Mouse (Mus musculus) midbrain, embryonic 13.5 days (tissue): ENCODE measurements around the gene Abtb1. TPM values are rescaled to one million over a fixed set of nuclear protein-coding genes. Genes with fewer than 3 reads are reported as not detected.

Experiments
- ATAC-seq: fragments of 200-750 bp; cut with Nextera tagmentation; 2 replicates; pipeline ENCODE4 v1.8.0; 2017; ENCODE audit warnings: mild to moderate bottlenecking, moderate TSS enrichment, moderate library complexity
- H3K27ac ChIP-seq: fragments of 300-500 bp; sonication (generic); 2 replicates; pipeline ENCODE4 v1.5.1; 2015; ENCODE audit warnings: inconsistent platforms, mild to moderate bottlenecking, moderate library complexity
- H3K27me3 ChIP-seq: fragments of 300-500 bp; sonication (generic); 2 replicates; pipeline ENCODE4 v1.6.1; 2015; ENCODE audit warnings: mild to moderate bottlenecking, inconsistent platforms
- H3K36me3 ChIP-seq: fragments of 300-500 bp; sonication (generic); 2 replicates; pipeline ENCODE4 v1.6.1; 2015; ENCODE audit warnings: mild to moderate bottlenecking, inconsistent platforms
- H3K4me1 ChIP-seq: fragments of 300-500 bp; sonication (generic); replicated peaks from 2 replicates; pipeline ENCODE4 v1.6.1; 2015; ENCODE audit warnings: inconsistent platforms
- H3K4me2 ChIP-seq: fragments of 300-500 bp; sonication (generic); replicated peaks from 2 replicates; pipeline ENCODE4 v1.6.1; 2015; ENCODE audit warnings: moderate library complexity, mild to moderate bottlenecking, inconsistent platforms
- H3K4me3 ChIP-seq: fragments of 300-500 bp; sonication (generic); replicated peaks from 2 replicates; pipeline ENCODE4 v1.5.1; 2015; ENCODE audit warnings: mild to moderate bottlenecking, inconsistent platforms
- H3K9ac ChIP-seq: fragments of 300-500 bp; sonication (generic); replicated peaks from 2 replicates; pipeline ENCODE4 v1.6.1; 2015; ENCODE audit warnings: mild to moderate bottlenecking, inconsistent platforms
- H3K9me3 ChIP-seq: fragments of 300-500 bp; sonication (generic); 2 replicates; pipeline ENCODE4 v1.6.1; 2016; ENCODE audit warnings: mild to moderate bottlenecking, inconsistent platforms
- WGBS: fragments of 180-500 bp; shearing (Covaris S2); methylation state at CpG from one replicate; pipeline ENCODE4 v1.1.7; 2015; 5-methylcytosine and 5-hydroxymethylcytosine counted together
- polyA plus RNA-seq: library from polyadenylated mRNA; unstranded; fragments of >200 nt; fragmentation: Nextera tagmentation; extraction: Ambion mirVana; gene quantifications from 2 replicates; pipeline ENCODE4 v1.2.1, GENCODE M21; 2015

Abtb1 gene
- polyA plus RNA-seq, 1 experiment from 2014 or later, result 35.9 TPM

DNA sequence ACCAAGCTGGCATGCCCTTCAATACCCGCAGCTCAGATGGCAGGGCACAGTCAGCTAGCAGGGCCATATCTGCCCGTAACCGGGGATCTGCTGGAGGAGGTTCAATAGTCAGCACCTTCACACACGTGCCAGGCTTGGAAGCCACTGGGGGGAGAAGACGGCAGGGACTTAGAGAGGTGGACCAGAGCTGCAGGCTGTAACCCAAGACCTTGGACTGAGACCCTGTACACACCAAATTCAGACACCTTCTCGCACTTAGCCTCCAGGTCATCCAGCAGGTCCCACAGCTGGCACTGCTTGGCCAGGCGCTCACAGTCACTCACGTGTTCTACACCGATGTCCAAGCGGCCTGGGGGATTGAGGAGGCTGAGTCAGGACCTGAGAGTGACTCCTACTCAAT, 3.2 kb downstream of the Abtb1 start:
- H3K9me3 ChIP-seq, result no peaks in the 10 kb centered on the region
- ATAC-seq, result no peak
- no peak overlapping the region for H3K4me3 ChIP-seq
- no peaks in the 10 kb centered on the region for H3K27me3 ChIP-seq
- H3K36me3 ChIP-seq, result peaks cover 51% of the 10 kb centered on the region
- H3K9ac ChIP-seq, result no peak overlapping the region
- peaks cover 32% of the 10 kb centered on the region for H3K4me1 ChIP-seq
- no peak overlapping the region for H3K4me2 ChIP-seq
- WGBS, result 94% methylated on average over 10 of the region's 10 CpGs
- no peak overlapping the region for H3K27ac ChIP-seq

DNA sequence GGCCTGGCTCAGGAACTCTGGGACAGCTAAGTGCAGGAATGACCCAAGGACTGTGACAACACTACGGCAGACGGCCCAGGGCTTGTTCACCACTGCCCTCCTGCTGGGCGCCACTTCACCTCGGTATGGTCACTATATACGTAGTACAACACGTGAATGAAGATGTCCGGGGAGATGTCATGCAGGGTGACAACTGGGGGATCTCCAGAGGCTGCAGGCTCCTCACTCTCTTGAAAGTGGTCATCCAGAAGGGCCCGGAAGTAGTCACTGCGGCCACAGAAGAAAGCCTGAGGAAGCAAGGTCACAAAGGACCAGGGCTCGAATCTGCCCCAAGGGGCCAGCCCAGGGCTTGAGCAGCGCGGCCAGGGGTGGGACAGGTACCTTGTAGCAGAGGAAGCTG, 3.8 kb downstream of the Abtb1 start:
- Histone ChIP-seq H3K27ac (no peak overlapping the region), H3K36me3 (peaks cover 47% of the 10 kb centered on the region), H3K27me3 (no peaks in the 10 kb centered on the region), H3K4me3 (no peak overlapping the region), H3K4me1 (peaks cover 26% of the 10 kb centered on the region), H3K9me3 (no peaks in the 10 kb centered on the region), H3K4me2 (no peak overlapping the region), H3K9ac (no peak overlapping the region)
- ATAC-seq, result no peak
- WGBS, result 90% methylated on average over 12 of the region's 12 CpGs

DNA sequence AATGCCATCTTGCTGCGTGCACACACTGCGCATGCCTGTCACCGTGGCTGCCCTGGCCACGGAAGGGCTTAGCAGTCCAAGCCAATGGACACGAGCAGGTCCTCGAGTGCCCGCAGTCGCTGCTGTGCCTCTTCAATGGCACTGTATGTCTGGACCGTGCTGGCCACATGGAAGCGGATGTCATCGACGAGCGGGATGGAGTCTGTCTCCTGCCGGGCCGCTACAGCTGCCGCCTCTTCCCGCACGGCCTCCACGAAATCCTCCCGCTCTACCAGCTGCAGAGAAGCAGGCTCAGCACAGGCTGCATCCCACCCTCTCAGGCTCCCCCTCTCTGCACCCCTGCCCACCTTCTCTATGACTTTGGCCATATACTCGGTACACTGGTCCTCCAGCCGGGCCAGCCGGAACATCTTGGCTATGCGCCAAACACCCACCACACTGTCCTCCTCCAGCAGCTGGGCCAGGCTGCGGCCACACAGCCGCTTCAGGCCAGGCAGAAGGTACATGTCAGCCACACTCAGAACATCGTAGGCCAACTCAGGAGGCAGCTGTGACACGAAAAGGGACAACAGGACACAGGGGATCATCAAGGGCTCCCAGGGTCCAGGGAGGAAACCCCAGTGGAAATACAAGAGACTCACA, 5.5 kb downstream of the Abtb1 start:
- H3K9me3 ChIP-seq, result no peaks in the 10 kb centered on the region
- 91% methylated on average over 28 of the region's 28 CpGs for WGBS
- peaks cover 47% of the 10 kb centered on the region for H3K36me3 ChIP-seq
- H3K27me3 ChIP-seq, result no peaks in the 10 kb centered on the region
- H3K9ac ChIP-seq, result peak overlapping the region; percentile 36; the same call in 1 of the 2 replicates
- ATAC-seq, result no peak
- no peak overlapping the region for H3K27ac ChIP-seq
- H3K4me3 ChIP-seq, result no peak overlapping the region
- peaks cover 21% of the 10 kb centered on the region for H3K4me1 ChIP-seq
- no peak overlapping the region for H3K4me2 ChIP-seq

DNA sequence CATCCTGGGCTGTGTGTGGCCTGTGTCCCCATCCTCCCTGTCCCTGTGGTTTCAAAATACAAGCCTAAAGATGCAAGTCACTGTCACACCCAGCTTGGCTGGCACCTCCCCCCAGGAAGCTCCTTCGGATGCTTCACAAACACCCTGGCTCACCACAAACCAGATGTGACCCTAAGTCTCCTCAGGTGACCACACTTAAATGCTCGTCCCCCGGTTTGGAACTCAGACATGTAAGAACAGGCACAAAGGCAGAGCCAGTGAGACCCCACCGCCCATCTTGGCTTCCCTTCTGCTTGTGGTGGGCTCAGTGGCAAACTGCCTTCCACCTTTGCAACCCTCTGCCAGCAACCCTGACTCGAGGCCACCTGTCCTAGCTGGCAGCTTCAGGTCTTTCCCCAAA, 6.7 kb downstream of the Abtb1 start:
- H3K9me3 ChIP-seq, result no peaks in the 10 kb centered on the region
- H3K4me1 ChIP-seq, result peaks cover 9% of the 10 kb centered on the region
- H3K27ac ChIP-seq, result no peak overlapping the region
- no peak for ATAC-seq
- H3K4me2 ChIP-seq, result no peak overlapping the region
- H3K27me3 ChIP-seq, result no peaks in the 10 kb centered on the region
- no peak overlapping the region for H3K4me3 ChIP-seq
- H3K36me3 ChIP-seq, result peaks cover 47% of the 10 kb centered on the region
- 81% methylated on average over 5 of the region's 5 CpGs for WGBS
- H3K9ac ChIP-seq, result no peak overlapping the region

DNA sequence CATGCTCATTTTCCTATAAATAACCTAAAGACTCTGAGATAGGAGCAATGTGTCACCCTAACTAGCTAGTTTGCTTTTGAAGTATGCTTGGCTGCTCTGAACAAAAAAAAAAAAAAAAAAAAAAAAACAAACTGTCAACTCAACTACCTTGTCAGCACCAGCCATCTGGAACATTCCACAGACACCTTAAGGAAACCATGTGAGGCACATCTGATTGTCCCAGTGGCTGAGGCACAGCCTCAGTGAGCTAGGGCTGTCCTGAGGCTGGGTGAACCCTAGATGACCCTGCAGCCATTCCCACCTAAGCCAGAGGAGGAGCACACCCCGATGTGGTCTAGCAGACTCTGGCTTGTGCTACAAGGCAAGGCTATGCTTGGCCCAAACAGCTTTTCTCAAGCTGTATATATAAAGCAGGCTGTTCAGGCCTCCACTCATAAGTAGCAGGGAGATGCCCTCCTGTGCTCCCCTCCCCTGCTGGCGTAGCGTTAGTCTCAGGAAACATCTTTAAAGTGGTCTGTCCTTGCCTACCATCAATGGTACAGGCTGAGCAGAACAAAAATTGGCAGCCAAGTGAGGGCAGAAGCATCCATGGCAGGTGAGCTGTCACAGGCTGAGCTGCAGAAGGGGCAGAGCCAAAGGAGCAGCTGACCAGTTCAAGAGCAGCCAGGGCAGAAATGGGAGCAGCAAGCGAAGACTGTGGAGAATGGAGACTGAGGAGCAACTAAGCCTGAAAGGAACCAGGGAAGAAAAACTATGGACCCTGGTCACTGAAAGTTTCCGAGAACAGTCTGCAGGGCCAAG, 8.2 kb downstream of the Abtb1 start:
- Histone ChIP-seq H3K9ac (no peak overlapping the region), H3K4me1 (0 out of 2 replicates have a peak, but pooled peaks cover 3% of the 10 kb centered on the region), H3K9me3 (no peaks in the 10 kb centered on the region), H3K27me3 (no peaks in the 10 kb centered on the region), H3K4me3 (no peak overlapping the region), H3K27ac (no peak overlapping the region), H3K36me3 (peaks cover 35% of the 10 kb centered on the region), H3K4me2 (no peak overlapping the region)
- no peak for ATAC-seq
- 89% methylated on average over 5 of the region's 5 CpGs for WGBS

DNA sequence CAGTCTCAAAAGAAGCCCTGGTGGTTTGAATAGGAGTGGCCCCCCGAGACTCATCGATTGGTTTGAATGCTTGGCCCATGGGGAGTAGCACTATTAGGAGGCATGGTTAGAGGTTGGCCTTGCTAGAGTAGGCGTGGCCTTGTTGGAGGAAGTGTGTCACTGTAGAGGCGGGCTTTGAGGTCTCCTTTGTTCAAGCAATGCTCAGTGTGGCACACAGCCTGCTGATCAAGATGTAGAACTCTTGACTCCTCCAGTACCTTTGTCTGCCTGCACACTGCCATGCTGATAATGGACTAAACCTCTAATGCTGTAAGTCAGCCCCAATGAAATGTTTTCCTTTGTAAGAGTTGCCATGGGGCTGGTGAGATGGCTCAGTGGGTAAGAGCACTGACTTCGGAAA, 9.1 kb downstream of the Abtb1 start:
- H3K4me1 ChIP-seq, result peaks cover 6% of the 10 kb centered on the region; the same call in 1 of the 2 replicates
- H3K4me2 ChIP-seq, result no peak overlapping the region
- no peaks in the 10 kb centered on the region for H3K9me3 ChIP-seq
- H3K4me3 ChIP-seq, result no peak overlapping the region
- H3K27ac ChIP-seq, result no peak overlapping the region
- peaks cover 27% of the 10 kb centered on the region for H3K36me3 ChIP-seq
- ATAC-seq, result peak; percentile 41
- WGBS, result 73% methylated on average over 5 of the region's 5 CpGs
- no peak overlapping the region for H3K9ac ChIP-seq
- H3K27me3 ChIP-seq, result no peaks in the 10 kb centered on the region

DNA sequence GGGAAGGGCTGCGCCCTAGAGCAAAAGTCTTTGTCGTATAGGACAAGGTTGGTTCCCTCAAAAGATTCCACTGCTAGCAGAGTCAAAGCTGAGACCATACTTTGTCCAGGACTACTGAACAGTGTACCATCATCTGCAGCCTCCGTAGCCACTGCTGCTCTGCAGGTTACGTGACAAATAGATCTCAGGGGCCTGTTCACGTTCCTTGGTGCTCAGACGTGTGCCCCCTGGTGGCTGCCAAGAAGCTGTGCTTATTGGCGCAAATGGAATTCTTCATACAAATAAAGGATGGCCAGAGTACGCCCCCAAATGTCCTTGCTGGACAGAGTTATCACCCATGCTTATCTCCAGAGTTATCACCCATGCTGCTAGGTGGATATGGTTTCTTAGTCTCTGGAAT, 10.3 kb downstream of the Abtb1 start:
- Histone ChIP-seq H3K27ac (no peak overlapping the region), H3K27me3 (no peaks in the 10 kb centered on the region), H3K4me3 (no peak overlapping the region), H3K9ac (no peak overlapping the region), H3K4me2 (no peak overlapping the region), H3K9me3 (no peaks in the 10 kb centered on the region), H3K36me3 (peaks cover 15% of the 10 kb centered on the region), H3K4me1 (peaks cover 16% of the 10 kb centered on the region)
- WGBS, result 28% methylated on average over 8 of the region's 8 CpGs
- ATAC-seq, result peak; percentile 73

DNA sequence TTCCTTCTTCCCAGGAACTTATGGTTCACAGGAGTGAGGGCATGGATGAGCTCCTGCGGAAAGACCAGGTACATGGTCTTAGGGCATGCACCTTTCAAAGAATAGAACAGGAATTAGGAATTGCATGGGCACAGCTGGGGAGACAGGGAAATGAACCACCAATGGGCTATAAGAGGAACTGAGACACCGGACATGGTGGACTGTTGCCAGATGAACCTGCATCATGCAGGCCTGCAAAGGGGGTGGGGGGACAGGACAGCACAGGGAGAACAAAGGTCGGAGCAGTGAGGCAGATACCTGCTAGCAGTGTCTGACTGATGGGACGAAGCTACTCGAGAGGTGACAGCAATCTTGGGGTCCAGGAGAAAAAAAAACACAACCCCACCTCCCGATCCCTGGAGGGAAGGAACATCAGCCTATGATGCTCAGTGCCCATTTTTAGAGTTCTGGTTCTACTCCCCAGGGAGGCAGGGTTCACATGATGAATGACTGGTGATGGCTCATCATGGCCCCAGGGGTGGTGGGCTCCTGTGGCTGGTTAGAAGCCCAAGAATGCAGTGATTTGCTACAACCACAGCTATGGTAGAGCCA, 11.6 kb downstream of the Abtb1 start:
- ATAC-seq, result no peak
- Histone ChIP-seq H3K4me2 (no peak overlapping the region), H3K9ac (no peak overlapping the region)

DNA sequence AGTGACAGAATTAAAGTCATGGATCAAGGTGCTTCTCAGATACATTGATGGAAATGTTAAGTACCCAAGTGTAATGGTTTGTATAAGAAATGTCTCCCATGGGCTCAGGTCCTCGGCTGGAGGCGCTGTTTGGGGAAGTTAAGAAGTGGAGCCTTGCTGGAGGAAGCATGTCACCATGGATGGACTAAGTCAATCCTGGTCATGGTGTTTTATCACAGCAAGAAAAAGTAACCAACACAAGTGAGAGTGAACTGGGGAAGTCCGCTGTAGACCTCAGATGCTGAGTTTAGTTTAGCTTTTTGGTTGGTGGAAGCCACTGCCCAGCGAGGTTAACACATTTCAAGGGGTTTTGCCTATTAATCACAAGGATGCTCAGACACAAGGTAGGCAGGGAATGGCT, 12.2 kb downstream of the Abtb1 start:
- H3K27me3 ChIP-seq, result no peaks in the 10 kb centered on the region
- H3K9ac ChIP-seq, result no peak overlapping the region
- H3K4me1 ChIP-seq, result peaks cover 16% of the 10 kb centered on the region
- H3K4me3 ChIP-seq, result no peak overlapping the region
- no peaks in the 10 kb centered on the region for H3K9me3 ChIP-seq
- H3K36me3 ChIP-seq, result 0 out of 2 replicates have a peak, but pooled peaks cover 3% of the 10 kb centered on the region
- no peak overlapping the region for H3K27ac ChIP-seq
- ATAC-seq, result no peak
- no peak overlapping the region for H3K4me2 ChIP-seq
- 89% methylated on average over 4 of the region's 4 CpGs for WGBS

More for the DNA sequence above, 11.6 kb downstream of the Abtb1 start:
- Histone ChIP-seq H3K9me3 (no peaks in the 10 kb centered on the region), H3K27ac (no peak overlapping the region), H3K36me3 (0 out of 2 replicates have a peak, but pooled peaks cover 3% of the 10 kb centered on the region), H3K27me3 (no peaks in the 10 kb centered on the region), H3K4me1 (peaks cover 16% of the 10 kb centered on the region), H3K4me3 (no peak overlapping the region)
- 97% methylated on average over 6 of the region's 6 CpGs for WGBS

DNA sequence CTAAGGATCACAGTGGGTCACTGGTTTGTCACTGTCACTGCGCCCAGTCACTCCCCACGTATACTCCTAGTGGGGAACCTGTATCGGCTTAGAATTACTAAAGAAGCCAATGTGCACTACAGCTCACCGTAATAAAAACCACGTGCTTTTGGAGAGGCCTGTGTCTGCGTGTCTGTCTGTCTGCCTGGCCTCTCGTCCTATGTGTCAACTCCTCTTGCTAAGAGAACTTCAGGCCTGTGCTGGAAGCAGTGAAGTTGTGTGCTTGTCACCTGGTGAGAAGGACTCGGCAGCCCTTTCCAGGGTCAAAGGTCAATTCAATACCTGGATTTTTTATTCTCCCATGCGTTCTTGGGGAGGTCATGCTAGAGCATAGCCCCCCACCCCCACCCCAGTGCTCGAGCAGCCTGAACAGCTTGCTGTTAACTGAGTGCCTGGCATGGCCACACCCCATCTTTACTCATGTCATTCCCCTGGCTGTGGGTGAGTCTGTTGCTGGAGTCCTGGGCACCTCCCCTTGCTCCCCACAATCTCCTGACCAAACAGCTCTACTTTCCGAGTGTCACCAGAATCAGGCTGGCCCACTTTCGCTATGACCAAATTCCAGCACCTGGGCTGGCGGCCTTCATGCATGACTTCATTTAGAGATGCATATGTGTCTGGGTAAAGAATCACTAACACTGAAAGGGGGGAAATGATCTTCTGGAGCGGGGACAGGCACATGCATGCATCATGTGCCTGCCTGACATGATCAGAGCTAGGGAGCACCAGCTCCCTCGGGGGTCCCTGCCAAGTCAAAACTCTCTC, 13.4 kb downstream of the Abtb1 start:
- Histone ChIP-seq H3K9me3 (no peaks in the 10 kb centered on the region), H3K9ac (no peak overlapping the region), H3K27ac (no peak overlapping the region), H3K36me3 (no peaks in the 10 kb centered on the region), H3K4me3 (no peak overlapping the region), H3K27me3 (no peaks in the 10 kb centered on the region), H3K4me2 (no peak overlapping the region), H3K4me1 (peaks cover 16% of the 10 kb centered on the region)
- 83% methylated on average over 15 of the region's 15 CpGs for WGBS
- ATAC-seq, result no peak

DNA sequence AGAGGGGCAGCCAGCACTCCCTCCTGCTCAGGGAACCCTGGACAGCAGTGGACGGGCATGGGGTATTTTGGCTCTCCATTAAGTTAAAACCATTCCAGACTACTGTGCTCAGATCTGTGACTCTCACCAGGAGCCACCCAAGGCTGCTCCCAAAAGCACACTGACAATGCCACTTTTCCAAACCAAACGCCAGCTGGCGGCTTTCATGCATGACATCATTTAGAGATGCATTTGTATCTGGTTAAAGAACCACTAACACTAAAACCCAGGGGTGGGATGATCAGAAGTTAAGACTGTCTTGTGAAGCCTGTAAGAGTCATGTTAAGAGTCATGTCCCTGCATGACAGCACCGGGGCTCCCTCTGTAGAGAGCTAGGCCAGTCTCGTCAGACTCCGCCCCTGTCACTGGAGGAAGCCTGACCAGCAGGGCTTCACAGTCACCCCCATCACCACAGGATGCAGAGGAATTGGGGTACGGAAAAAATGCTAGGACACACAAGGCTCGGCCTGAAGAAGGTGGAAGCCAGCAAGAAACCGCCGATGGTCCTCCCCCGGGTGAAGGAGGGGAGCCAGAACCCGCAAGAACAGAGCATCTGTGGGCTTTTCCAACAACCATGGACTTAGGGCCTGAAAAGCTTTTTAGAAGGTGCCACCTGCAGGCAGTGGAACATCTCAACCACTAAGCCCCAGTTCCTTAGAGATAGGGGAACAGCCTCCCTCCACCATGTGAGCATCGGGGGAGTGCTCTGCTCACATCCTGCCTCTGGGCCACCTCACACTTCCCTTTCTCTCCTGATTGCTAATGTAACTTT, 14.2 kb downstream of the Abtb1 start:
- WGBS, result 62% methylated on average over 13 of the region's 13 CpGs
- no peaks in the 10 kb centered on the region for H3K9me3 ChIP-seq
- H3K4me3 ChIP-seq, result no peak overlapping the region
- H3K27me3 ChIP-seq, result no peaks in the 10 kb centered on the region
- H3K27ac ChIP-seq, result no peak overlapping the region
- H3K4me2 ChIP-seq, result no peak overlapping the region
- ATAC-seq, result no peak
- H3K9ac ChIP-seq, result no peak overlapping the region
- H3K36me3 ChIP-seq, result no peaks in the 10 kb centered on the region
- peaks cover 16% of the 10 kb centered on the region for H3K4me1 ChIP-seq
